Mouse (Mus musculus) right cerebral cortex, postnatal 10 days (tissue): Measurements from ENCODE around the gene Aimp1.

Experiments
- DNase-seq, 2 experiments: peaks; one replicate each; pipeline ENCODE4 v3.0.0; 2021; ENCODE audit warnings: low spot score in 2 of 2

Aimp1 gene

GRCm38 (mm10) chr3:132684231-132684928, at the start of gene Aimp1:
Gene Aimp1, minus strand, starts transcription at chr3:132684370.
- no peak for DNase-seq

DNA sequence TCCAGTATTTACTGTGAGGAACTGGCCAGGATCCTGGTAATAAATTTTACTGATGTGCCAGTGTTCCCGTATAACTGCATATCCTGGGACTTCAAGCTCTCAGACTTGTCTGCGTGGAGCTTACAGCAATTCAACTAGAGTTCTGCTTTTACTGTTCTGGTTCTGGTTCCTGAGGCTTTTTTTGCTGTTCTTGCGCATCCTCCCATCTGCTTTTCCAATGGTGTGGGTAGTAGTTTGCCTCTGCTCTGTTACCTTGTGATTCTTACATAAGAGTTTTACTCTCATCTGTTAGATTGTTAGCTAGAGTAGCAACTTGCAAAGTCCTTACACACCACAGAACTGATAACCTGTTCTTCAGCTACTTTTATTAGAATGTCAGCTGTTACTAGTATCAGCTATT, 40.2 kb upstream of the Aimp1 start:
- DNase-seq, result no peak

DNA sequence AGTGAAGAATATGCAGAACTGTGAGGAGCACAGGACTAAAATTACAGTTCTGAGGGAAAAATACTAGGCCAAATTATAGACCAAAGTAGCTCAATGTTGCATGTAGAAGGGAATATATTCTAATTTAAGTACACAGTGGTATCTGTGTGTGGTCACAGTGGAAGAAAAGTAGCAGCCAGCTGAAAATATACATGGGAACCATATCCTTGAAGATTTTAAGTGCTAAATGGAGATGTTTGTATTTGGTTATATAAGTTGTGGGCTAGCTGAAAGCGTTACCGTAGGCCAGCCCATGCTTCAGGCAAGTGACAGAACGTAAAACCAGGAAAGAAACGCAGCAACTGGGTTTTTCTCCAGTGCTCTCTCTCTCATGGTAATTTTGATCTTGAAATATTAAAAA, 33.1 kb upstream of the Aimp1 start:
- DNase-seq, result no peak

DNA sequence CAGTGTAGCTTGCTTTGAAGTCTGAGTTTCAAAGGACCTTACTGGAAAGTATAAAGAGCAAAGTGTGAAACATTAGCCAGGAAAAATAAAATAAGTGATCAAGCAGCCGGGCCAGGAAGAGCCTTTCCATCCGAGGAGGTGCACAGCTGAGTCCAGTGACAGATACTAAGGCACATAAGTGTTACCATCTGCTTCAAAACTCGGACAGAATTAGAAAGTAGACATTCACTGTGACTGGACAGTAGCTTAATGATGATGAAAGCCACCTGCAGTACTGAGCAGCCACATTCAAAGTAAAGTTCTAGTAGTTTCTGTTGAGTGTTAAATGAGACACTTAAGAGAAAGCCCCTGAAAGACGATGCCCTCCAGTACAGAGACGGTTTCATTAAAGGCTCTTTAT, 29.7 kb upstream of the Aimp1 start:
- no peak for DNase-seq

GRCm38 (mm10) chr3:132706977-132707376, 22.8 kb upstream of the Aimp1 start:
- DNase-seq, result no peak

- DNase-seq, result no peak
These were observed 20.0 kb upstream of the Aimp1 start for GRCm38 (mm10) chr3:132704216-132704615.

DNA sequence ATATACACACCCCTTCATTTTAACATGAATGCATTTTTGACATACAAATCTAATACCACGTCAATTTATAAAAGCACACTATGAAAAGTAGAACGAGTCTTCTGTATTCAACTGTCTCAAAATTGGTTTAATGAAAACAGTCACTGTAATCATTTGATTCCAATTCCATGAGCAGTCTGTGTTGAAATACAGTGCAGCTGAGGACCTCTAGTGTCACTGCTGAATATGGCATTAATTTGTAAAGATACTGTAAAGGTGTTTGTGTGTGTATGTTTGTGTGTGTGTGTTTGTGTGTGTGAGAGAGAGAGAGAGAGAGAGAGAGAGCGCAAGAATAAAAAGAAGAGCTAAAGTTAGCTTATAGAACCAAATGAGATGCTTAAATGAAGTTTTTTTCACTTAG, 17.2 kb upstream of the Aimp1 start:
- DNase-seq, result no peak

- DNase-seq, result peak; percentile 95 to 96
These were observed 531 bp downstream of the Aimp1 start, which contains the start of gene Tbck for GRCm38 (mm10) chr3:132683447-132684230. Gene Tbck, plus strand, starts transcription at chr3:132684144.

DNA sequence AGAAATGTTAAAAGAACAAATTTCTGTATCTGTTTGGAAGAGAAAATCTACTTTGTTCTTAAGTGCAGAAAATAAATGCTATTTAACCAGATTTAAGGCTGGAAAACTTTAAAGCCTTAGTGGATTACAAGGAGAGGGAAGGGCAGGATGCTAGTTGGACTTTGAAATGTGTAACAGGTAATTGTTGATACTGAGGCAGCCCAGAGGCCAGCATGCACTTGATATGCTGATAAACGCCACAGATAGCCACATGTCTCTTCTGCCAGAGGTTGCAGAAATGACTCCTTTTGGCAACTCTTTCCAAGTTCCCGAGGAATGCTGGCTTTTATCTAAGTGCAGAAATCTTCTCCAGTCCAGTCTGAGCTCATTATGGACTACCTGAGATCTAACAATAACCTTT, 6.7 kb downstream of the Aimp1 start:
- DNase-seq, result no peak

DNA sequence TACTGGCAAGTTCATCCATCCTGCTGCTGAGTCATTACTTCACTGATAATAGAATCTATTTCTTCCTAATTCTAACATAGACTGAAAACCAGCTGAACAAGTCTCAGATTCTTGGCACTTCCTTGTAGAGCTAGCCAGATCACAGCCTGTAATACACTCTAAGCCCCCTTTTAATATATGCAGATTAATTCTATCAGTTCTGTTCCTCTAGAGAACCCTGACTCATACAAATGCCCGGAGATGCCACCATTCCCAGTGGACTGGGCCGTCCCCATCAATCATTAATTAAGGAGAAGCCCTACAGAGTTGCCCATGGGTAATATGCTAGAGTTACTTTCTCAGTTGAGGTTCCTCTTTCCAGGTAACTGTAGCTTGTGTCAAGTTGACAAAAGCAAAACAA, 28.2 kb downstream of the Aimp1 start:
- no peak for DNase-seq

DNA sequence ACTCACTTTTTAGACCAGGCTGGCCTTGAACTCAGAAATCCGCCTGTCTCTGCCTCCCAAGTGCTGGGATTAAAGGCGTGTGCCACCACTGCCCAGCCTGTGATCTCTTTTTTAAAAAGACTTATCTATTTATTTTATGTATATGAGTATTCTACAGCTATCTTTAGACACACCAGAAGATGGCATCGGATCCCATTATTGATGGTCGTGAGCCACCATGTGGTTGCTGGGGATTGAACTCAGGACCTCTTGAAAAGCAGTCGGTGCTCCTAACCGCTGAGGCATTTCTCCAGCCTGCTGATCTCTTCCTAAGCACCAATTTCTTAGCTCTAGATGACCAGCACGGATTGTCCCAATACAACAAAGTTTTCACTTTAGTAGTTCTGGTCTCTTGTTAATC, 30.2 kb downstream of the Aimp1 start:
- DNase-seq, result no peak

DNA sequence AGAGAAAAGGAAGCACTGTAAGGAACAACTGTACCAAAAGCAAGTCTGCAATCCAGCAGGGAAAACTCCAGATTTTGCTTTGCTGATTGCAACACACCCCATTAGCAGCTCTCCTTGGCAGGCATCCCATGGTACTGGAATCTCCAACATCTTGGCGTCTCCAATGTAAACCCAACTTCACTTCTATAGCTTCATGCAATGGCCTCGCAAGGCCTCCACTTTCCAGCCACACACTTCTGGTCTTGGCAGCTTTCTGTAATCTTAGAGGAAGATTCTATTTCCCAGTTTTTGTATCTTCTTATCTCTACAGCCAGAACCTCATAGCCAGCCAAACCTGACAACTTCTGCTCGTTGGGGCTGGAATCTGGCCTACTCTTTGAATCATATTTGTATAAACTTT, 32.4 kb downstream of the Aimp1 start:
- DNase-seq, result peak in 1 of 2 experiments; percentile 31

DNA sequence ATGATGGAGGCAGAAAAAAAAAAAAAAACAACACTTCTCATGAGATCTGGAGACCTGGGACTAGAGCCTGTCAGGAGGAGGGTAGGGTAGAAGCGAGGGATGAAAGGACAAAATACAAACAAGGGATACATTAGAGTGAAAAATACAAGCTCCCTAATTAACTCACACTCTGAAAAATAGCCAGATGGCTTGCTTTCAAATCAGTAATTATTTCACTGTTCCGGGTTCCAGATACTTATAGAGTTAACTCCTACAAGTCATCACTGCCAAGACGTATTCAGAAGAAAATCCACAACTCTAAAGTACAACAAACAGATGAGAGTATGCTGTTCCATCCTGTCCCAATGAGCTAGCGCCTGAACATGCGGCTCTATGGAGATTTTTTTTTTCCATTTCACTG, 34.0 kb downstream of the Aimp1 start:
- no peak for DNase-seq

DNA sequence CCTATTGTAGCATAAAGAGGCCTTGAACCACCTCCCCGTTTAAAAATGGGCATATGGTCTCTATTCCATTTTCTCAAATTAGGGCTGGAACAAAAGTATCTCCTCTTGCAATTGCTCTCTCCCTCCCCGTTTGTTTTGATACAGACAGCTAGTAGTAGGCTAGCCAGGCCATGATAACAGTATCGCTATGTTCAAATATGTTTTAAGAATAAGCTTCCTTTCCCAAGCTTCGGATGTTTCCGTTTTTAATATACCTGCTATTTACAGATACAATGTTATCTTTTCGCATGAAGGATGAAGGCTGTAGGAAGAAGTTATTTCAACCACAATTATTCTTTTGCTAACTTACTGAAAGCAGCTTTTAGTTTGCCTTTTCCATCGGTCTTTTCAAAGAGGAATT, 34.8 kb downstream of the Aimp1 start:
- no peak for DNase-seq

DNA sequence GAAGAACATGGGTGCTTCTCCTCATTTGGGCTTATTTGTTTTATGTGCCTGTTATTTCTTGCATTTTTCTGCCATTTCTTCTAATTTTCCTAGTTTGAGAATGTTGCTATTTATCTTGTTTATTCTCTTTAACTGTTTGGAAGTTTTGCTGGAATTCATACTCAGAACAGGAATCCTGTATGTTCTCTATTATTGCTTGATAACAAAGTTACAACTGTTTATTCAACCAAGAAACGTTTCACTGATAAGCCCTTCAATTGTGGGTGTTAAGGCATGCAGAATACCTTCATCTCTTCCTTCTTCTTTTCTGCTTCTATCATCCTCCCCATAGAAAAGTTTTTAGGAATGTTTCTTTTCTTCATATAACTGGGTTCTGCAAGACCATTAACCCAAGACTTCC, 37.4 kb downstream of the Aimp1 start:
- no peak for DNase-seq

DNA sequence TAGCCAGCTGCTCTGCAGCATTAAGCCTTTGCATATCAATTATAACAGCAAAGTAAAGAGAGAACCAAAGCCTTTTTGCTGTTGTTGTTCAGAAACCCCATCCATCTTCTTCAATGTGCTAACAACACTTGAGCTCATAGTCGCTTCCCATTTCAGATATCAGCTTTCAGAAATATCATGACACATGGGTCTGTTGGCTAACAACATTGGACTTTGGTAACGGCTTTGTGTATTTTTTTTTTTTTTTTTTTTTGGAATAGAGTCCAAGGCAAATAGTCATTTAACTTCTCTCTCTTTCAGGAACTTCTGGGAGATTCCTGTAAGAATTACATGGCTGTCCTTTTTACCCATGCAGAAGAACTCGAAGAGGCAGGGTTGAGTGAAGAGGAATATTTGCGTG, 40.1 kb downstream of the Aimp1 start:
- DNase-seq, result no peak

DNA sequence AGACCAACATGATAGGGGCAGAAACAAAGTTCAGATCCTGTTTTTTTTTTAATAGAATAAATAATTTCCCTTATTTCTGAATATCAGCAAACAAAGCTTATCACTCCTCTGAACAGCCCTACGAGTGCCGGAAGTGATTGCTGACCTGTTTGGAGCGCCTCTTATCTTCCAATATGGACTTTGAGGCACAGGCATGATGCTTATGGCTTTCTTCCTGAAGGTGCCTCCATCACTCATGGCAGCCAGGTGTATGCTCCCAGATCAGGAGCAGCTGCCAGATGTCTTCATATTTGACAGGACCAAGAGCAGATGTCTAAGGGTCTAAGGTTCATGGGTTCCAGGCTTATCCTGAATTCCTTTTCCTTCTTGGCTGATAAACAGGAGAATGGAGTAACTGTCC, 47.1 kb downstream of the Aimp1 start:
- DNase-seq, result no peak

DNA sequence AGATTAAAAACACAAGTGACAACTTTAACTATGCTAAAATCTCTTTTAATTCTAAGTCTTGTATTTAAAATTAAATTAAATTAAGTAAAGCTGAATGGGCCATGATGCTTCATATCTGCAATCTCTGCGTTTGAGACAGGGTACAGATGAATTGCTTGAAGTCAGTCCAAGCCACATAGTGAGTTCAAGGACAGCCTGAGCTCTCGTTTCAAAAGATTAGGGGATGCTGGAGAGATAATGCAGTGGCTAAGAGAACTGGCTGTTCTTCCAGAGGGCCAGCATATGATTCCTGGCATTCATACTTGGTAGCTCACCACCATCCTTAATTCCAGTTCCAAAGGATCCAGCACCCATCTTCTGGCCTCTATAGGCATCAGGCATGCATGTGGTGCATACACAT, 50.9 kb downstream of the Aimp1 start:
- no peak for DNase-seq

GRCm38 (mm10) chr3:132629601-132630239, 54.5 kb downstream of the Aimp1 start, which contains the start of gene Gimd1:
Gene Gimd1, plus strand, starts transcription at chr3:132629820.
- no peak for DNase-seq

GRCm38 (mm10) chr3:132628741-132629140, 55.4 kb downstream of the Aimp1 start:
- peak; percentile 43 to 44 for DNase-seq
